Mouse (Mus musculus) neural tube, embryonic 14.5 days (tissue): ENCODE data around the gene Gm17174. TPM values are rescaled to one million over a fixed set of nuclear protein-coding genes. Genes with fewer than 3 reads are reported as not detected.
"Not testable (repeated sequence)": the region's sequence is repeated elsewhere in the genome, so short reads cannot be mapped to it uniquely, and the experiment has no call there.

ENCODE experiments used
- ATAC-seq: fragments of 200-750 bp; cut with Nextera tagmentation; 2 replicates; pipeline ENCODE4 v1.8.0; 2017; ENCODE audit warnings: low read depth, mild to moderate bottlenecking, moderate TSS enrichment, moderate library complexity
- H3K27ac ChIP-seq: fragments of 300-500 bp; sonication (generic); 2 replicates; pipeline ENCODE4 v1.5.1; 2014; ENCODE audit warnings: low read depth, mild to moderate bottlenecking, control low read depth, low read length, moderate library complexity, mixed read lengths
- H3K27me3 ChIP-seq: fragments of 300-500 bp; sonication (generic); 2 replicates; pipeline ENCODE4 v1.6.1; 2014; ENCODE audit warnings: low read length; ENCODE audit not compliant: control insufficient read depth, insufficient read depth
- H3K36me3 ChIP-seq: fragments of 300-500 bp; sonication (generic); 2 replicates; pipeline ENCODE4 v1.6.1; 2014; ENCODE audit warnings: low read length, mixed read lengths; ENCODE audit not compliant: control insufficient read depth, insufficient read depth
- H3K4me1 ChIP-seq: fragments of 300-500 bp; sonication (generic); 2 replicates; pipeline ENCODE4 v1.6.1; 2014; ENCODE audit warnings: low read length; ENCODE audit not compliant: control insufficient read depth, insufficient read depth
- H3K4me2 ChIP-seq: fragments of 300-500 bp; sonication (generic); 2 replicates; pipeline ENCODE4 v1.6.1; 2014; ENCODE audit warnings: mild to moderate bottlenecking, low read depth, low read length, control low read depth
- H3K4me3 ChIP-seq: fragments of 300-500 bp; sonication (generic); 2 replicates; pipeline ENCODE4 v1.5.1; 2014; ENCODE audit warnings: low read depth, low read length, control low read depth, mixed read lengths
- H3K9ac ChIP-seq: fragments of 300-500 bp; sonication (generic); replicated peaks from 2 replicates; pipeline ENCODE4 v1.6.1; 2014; ENCODE audit warnings: low read depth, mild to moderate bottlenecking, control low read depth, low read length, mixed read lengths
- H3K9me3 ChIP-seq: fragments of 300-500 bp; sonication (generic); 2 replicates; pipeline ENCODE4 v1.6.1; 2016; ENCODE audit warnings: low read length; ENCODE audit not compliant: control insufficient read depth
- WGBS: fragments of 180-500 bp; shearing (Covaris S2); extraction: QIAGEN DNeasy Blood & Tissue Kit; methylation state at CpG from one replicate; pipeline ENCODE4 v1.1.7; 2014; 5-methylcytosine and 5-hydroxymethylcytosine counted together
- polyA plus RNA-seq: library from polyadenylated mRNA; unstranded; fragments of >200 nt; fragmentation: Nextera tagmentation; extraction: Ambion mirVana; gene quantifications from 2 replicates; pipeline ENCODE4 v1.2.1, GENCODE M21; 2014

Gm17174 gene
- not detected in 2 replicates for polyA plus RNA-seq

- not testable (repeated sequence) for ATAC-seq, H3K27me3 ChIP-seq, H3K4me2 ChIP-seq, H3K9ac ChIP-seq, H3K9me3 ChIP-seq, H3K27ac ChIP-seq, H3K4me3 ChIP-seq, H3K4me1 ChIP-seq, H3K36me3 ChIP-seq
- WGBS, result 99% methylated on average over 4 of the region's 4 CpGs
Measured at GRCm38 (mm10) chr14:51592039-51592438, at the start of gene Gm17174. Gene Gm17174 (minus strand): TSS chr14:51592139.

- H3K27ac ChIP-seq, ATAC-seq, H3K27me3 ChIP-seq, H3K9me3 ChIP-seq, H3K4me1 ChIP-seq, H3K9ac ChIP-seq, H3K4me3 ChIP-seq, H3K36me3 ChIP-seq, H3K4me2 ChIP-seq: not testable (repeated sequence)
- 85% methylated on average over 1 of the region's 1 CpGs for WGBS
Measured at GRCm38 (mm10) chr14:51635566-51635965, 43.6 kb upstream of the Gm17174 start, which contains the start of gene Gm4181. Gene Gm4181 (minus strand): TSS chr14:51635666.

GRCm38 (mm10) chr14:51632426-51632825 is 40.5 kb upstream of the Gm17174 start:
- not testable (repeated sequence) for H3K4me2 ChIP-seq, H3K27me3 ChIP-seq, H3K27ac ChIP-seq, H3K9me3 ChIP-seq, H3K9ac ChIP-seq, H3K36me3 ChIP-seq, ATAC-seq, H3K4me1 ChIP-seq, H3K4me3 ChIP-seq
- 100% methylated on average over 1 of the region's 1 CpGs for WGBS

GRCm38 (mm10) chr14:51611210-51611609 is 19.3 kb upstream of the Gm17174 start, which contains the start of gene Gm17078:
Gene Gm17078 (minus strand): TSS chr14:51611310.
- Histone ChIP-seq H3K27me3 (no peaks in the 10 kb centered on the region), H3K36me3 (no peaks in the 10 kb centered on the region), H3K4me2 (no peak within 1 kb of the TSS), H3K9ac (no peak within 1 kb of the TSS), H3K4me1 (no peaks in the 10 kb centered on the region), H3K9me3 (no peaks in the 10 kb centered on the region), H3K27ac (no peak within 1 kb of the TSS), H3K4me3 (no peak within 1 kb of the TSS)
- WGBS, result 96% methylated on average over 1 of the region's 1 CpGs
- ATAC-seq, result no peak

- 90% methylated on average over 2 of the region's 2 CpGs for WGBS
- not testable (repeated sequence) for H3K9me3 ChIP-seq, H3K9ac ChIP-seq, H3K27ac ChIP-seq, H3K4me3 ChIP-seq, H3K36me3 ChIP-seq, H3K4me1 ChIP-seq, ATAC-seq, H3K4me2 ChIP-seq, H3K27me3 ChIP-seq
Measured at GRCm38 (mm10) chr14:51573963-51574362, 18.0 kb downstream of the Gm17174 start, which contains the start of gene Gm17175. Gene Gm17175 (minus strand): TSS chr14:51574063.

GRCm38 (mm10) chr14:51552490-51552889 is 39.4 kb downstream of the Gm17174 start, which contains the start of gene Gm5622:
Gene Gm5622 (plus strand): TSS chr14:51552790.
- Histone ChIP-seq H3K9ac (no peak within 1 kb of the TSS), H3K27ac (no peak within 1 kb of the TSS), H3K27me3 (no peaks in the 10 kb centered on the region), H3K4me1 (no peaks in the 10 kb centered on the region), H3K9me3 (no peaks in the 10 kb centered on the region), H3K4me2 (no peak within 1 kb of the TSS), H3K36me3 (no peaks in the 10 kb centered on the region), H3K4me3 (no peak within 1 kb of the TSS)
- no peak for ATAC-seq
- 93% methylated on average over 4 of the region's 4 CpGs for WGBS

Other genes with a start within 250 kb of the Gm17174 start
- gene Gm7247, start 230.4 kb downstream of the Gm17174 start, polyA plus RNA-seq, result not detected in 2 replicates
- gene Vmn2r88, start 181.3 kb downstream of the Gm17174 start, polyA plus RNA-seq, result not detected in 2 replicates
- not detected in 2 replicates for gene Vmn2r89, start 140.3 kb downstream of the Gm17174 start, polyA plus RNA-seq
- gene Gm5622, start 39.3 kb downstream of the Gm17174 start, polyA plus RNA-seq, result not detected in 2 replicates
- gene Gm17175, start 18.1 kb downstream of the Gm17174 start, polyA plus RNA-seq, result not detected in 2 replicates
- gene Gm17078, start 19.2 kb upstream of the Gm17174 start, polyA plus RNA-seq, result not detected in 2 replicates
- not detected in 2 replicates for gene Gm4181, start 43.5 kb upstream of the Gm17174 start, polyA plus RNA-seq
- gene Gm17079, start 103.3 kb upstream of the Gm17174 start, polyA plus RNA-seq, result not detected in 2 replicates
- not detected in 2 replicates for gene Gm5800, start 125.0 kb upstream of the Gm17174 start, polyA plus RNA-seq
- gene Ang4, start 181.5 kb upstream of the Gm17174 start, polyA plus RNA-seq, result not detected in 2 replicates
- gene AY358078, start 207.9 kb upstream of the Gm17174 start, polyA plus RNA-seq, result not detected in 2 replicates